Mouse (Mus musculus): ENCODE measurements at regions not wholly inside any gene's neighbourhood (a gene's known extent, or its start where the extent isn't known, plus 50 kb on each side); places are given as distances from the start of the nearest gene placed in this dataset.

DNA sequence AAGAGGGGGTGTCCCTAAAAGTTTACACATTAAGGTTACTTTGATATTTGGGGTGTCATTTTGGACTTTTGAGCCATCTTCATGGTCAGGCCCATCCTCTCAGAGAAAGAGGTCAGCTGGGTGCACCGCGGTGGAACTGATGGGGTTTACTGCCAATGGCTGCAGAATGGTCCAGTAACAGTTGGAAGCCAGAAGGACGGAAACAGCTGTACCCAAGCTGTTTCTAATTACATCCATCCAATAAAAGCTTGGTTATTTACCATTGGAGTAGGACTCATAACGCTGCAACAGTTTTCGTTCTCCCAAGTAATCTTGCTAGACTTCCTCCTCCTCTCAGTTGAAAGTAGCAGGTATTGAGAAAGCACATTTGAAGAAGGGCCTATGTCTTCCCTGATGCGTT, 344.7 kb downstream of the Stim2 start:
- no peaks in the 10 kb centered on the region for H3K27me3 ChIP-seq (ENCODE audit: control insufficient read depth, insufficient read depth, low read length)
- H3K4me1 ChIP-seq (ENCODE audit: control insufficient read depth, insufficient read depth, low read length), result no peaks in the 10 kb centered on the region
- no peaks in the 10 kb centered on the region for H3K36me3 ChIP-seq (ENCODE audit: control insufficient read depth, insufficient read depth, low read length)
- ATAC-seq (replicated peaks; ENCODE audit: insufficient number of reproducible peaks, low FRiP score, low TSS enrichment), result no peak
- H3K9me3 ChIP-seq (replicated peaks; ENCODE audit: control insufficient read depth, low read length), result no peaks in the 10 kb centered on the region
- H3K9ac ChIP-seq (ENCODE audit: low read depth, low read length), result no peak overlapping the region
- H3K4me3 ChIP-seq (ENCODE audit: low read depth, low read length), result no peak overlapping the region
- 76% methylated on average over 6 of the region's 6 CpGs for WGBS (ENCODE audit: insufficient replicate concordance)
- no peak overlapping the region for H3K27ac ChIP-seq (ENCODE audit: low read depth, low read length)
- H3K4me2 ChIP-seq, result no peak overlapping the region

DNA sequence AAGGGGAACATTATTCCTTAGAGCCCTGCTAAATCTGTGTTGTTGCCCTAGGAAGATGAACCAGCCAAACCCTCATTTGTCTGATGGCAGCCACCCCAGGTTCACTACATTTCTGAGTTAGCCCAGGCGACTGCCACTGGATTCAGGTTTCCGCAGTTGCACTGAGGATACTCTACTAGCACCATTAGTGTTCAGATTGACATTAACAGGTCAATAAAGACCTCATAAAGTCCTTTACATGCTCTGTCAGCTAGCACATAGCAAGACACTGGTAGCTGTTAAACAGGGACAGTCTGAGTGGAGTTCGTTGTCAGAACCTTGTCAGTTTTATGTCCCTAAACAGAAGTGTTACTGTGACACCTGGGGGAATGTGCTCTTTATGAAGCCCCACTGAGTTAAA, 345.1 kb downstream of the Stim2 start:
- H3K9ac ChIP-seq (ENCODE audit: low read depth, low read length), result no peak overlapping the region
- H3K27ac ChIP-seq (ENCODE audit: low read depth, low read length), result no peak overlapping the region
- H3K9me3 ChIP-seq (replicated peaks; ENCODE audit: control insufficient read depth, low read length), result no peaks in the 10 kb centered on the region
- no peaks in the 10 kb centered on the region for H3K4me1 ChIP-seq (ENCODE audit: control insufficient read depth, insufficient read depth, low read length)
- no peak overlapping the region for H3K4me2 ChIP-seq
- no peaks in the 10 kb centered on the region for H3K36me3 ChIP-seq (ENCODE audit: control insufficient read depth, insufficient read depth, low read length)
- 84% methylated on average over 3 of the region's 3 CpGs for WGBS (ENCODE audit: insufficient replicate concordance)
- H3K27me3 ChIP-seq (ENCODE audit: control insufficient read depth, insufficient read depth, low read length), result no peaks in the 10 kb centered on the region
- no peak overlapping the region for H3K4me3 ChIP-seq (ENCODE audit: low read depth, low read length)
- ATAC-seq (replicated peaks; ENCODE audit: insufficient number of reproducible peaks, low FRiP score, low TSS enrichment), result no peak

DNA sequence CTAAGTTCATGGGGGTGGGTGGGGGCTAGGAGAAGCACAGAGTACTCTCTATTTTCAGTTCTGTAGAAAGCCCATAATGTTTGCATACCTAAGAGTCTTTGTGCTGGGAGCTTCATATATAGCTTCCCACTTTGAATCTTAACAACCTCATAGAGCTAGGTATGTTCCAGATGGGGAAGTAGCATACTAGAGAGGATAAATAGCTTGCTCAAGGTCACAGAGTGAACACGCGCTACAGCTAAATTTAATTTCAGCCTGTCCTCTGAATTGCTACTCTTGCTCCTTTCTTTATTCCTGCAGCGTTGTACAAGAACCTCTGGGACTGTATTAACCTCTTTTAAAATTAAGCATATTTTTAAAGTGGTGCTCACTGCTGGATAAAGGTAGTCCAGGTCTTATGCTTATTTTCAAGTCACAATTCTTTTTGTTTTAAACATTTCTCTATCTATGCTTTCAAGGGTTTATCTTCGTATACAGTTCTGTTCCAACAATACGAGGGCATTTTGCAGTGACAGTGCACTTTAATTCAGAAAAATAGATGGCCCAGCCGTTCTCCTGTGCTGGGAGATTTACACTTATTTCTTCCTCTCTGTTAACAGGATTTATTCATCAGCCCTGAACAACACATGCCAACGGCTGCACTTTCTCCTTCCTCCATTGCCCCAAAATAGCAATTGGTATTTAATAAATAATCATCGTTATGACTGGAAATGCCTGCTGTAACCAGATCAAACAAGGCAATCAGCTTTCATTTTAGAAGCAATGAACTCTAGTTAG, 350.7 kb downstream of the Stim2 start:
- Histone ChIP-seq H3K9ac (ENCODE audit: low read depth, low read length) (no peak overlapping the region), H3K36me3 (ENCODE audit: control insufficient read depth, insufficient read depth, low read length) (no peaks in the 10 kb centered on the region), H3K4me2 (no peak overlapping the region), H3K4me3 (ENCODE audit: low read depth, low read length) (no peak overlapping the region), H3K27me3 (ENCODE audit: control insufficient read depth, insufficient read depth, low read length) (no peaks in the 10 kb centered on the region), H3K27ac (ENCODE audit: low read depth, low read length) (no peak overlapping the region), H3K4me1 (ENCODE audit: control insufficient read depth, insufficient read depth, low read length) (no peaks in the 10 kb centered on the region), H3K9me3 (replicated peaks; ENCODE audit: control insufficient read depth, low read length) (no peaks in the 10 kb centered on the region)
- ATAC-seq (replicated peaks; ENCODE audit: insufficient number of reproducible peaks, low FRiP score, low TSS enrichment), result no peak
- 72% methylated on average over 8 of the region's 8 CpGs for WGBS (ENCODE audit: insufficient replicate concordance)

DNA sequence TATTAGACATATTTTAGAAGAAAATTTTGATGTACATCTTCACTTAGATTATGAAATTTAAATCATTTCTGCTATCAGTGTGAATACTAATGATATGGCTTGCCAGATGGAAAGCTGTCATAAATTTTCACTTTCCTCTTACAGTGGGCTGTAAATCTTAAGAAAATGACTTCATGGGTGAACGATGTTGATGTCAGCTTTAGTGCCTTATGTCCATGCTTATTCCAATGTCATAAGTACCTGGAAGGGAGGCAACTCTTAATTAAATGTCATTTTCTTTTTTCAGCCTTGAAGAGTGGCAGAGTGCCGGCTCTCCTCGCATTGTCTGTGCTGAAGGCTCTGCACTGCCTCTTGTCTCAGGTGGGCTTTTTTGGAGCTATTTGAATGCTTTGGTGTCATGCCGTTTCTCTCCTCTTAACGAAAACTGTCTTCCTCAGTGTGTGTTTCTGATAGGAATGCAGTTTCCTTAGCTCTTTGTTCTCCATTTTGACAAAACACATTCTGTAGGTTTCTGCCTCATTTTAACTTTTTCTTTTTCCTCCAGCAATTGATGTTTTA, 351.6 kb downstream of the Stim2 start:
- H3K4me1 ChIP-seq (ENCODE audit: control insufficient read depth, insufficient read depth, low read length), result no peaks in the 10 kb centered on the region
- H3K9ac ChIP-seq (ENCODE audit: low read depth, low read length), result no peak overlapping the region
- no peaks in the 10 kb centered on the region for H3K36me3 ChIP-seq (ENCODE audit: control insufficient read depth, insufficient read depth, low read length)
- H3K27me3 ChIP-seq (ENCODE audit: control insufficient read depth, insufficient read depth, low read length), result no peaks in the 10 kb centered on the region
- H3K4me3 ChIP-seq (ENCODE audit: low read depth, low read length), result no peak overlapping the region
- no peak overlapping the region for H3K27ac ChIP-seq (ENCODE audit: low read depth, low read length)
- no peaks in the 10 kb centered on the region for H3K9me3 ChIP-seq (replicated peaks; ENCODE audit: control insufficient read depth, low read length)
- 58% methylated on average over 5 of the region's 5 CpGs for WGBS (ENCODE audit: insufficient replicate concordance)
- ATAC-seq (replicated peaks; ENCODE audit: insufficient number of reproducible peaks, low FRiP score, low TSS enrichment), result no peak
- H3K4me2 ChIP-seq, result no peak overlapping the region

DNA sequence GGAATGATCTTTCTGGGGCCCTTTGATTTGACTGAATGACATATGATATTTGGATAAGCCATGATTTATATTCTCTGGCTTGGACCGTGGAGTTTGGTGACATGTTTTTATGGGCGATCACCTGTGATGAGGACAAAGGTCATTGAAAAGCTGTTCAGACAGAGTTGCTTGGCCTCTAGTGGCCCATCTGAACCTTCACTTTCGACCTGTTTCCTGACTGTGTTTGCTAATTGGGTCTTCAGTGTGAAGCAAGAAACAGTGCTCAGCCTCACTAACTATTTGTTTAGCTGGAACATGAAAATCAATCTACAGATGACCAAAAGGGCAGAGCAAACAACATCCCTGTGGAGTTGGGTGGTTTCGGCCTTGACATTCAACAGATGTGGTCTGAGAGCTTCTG, 357.8 kb downstream of the Stim2 start:
- WGBS (ENCODE audit: insufficient replicate concordance), result 63% methylated on average over 4 of the region's 4 CpGs

DNA sequence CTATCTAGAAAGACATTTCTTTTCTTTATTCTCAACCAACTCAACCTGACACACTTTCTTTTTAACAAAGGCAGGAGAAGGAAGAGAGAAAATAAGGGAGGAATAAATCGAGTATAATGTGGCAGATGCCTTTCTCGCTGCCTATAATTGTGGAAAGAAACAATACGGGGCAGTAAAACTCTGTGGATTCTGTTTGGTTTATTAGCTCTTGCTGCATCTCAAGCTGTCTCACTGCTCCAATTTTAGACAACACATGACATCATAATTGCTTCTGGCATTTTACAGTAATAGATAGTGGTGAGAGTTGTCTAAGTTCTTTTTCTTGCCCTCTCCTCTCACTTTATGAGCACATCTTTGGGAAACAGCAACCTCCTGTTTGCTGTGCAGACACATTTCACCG, 359.2 kb downstream of the Stim2 start:
- 78% methylated on average over 4 of the region's 4 CpGs for WGBS (ENCODE audit: insufficient replicate concordance)
- no peak for ATAC-seq (replicated peaks; ENCODE audit: insufficient number of reproducible peaks, low FRiP score, low TSS enrichment)
- H3K36me3 ChIP-seq (ENCODE audit: control insufficient read depth, insufficient read depth, low read length), result no peaks in the 10 kb centered on the region
- H3K9ac ChIP-seq (ENCODE audit: low read depth, low read length), result no peak overlapping the region
- no peaks in the 10 kb centered on the region for H3K4me1 ChIP-seq (ENCODE audit: control insufficient read depth, insufficient read depth, low read length)
- H3K4me3 ChIP-seq (ENCODE audit: low read depth, low read length), result no peak overlapping the region
- no peaks in the 10 kb centered on the region for H3K9me3 ChIP-seq (replicated peaks; ENCODE audit: control insufficient read depth, low read length)
- no peak overlapping the region for H3K27ac ChIP-seq (ENCODE audit: low read depth, low read length)
- H3K4me2 ChIP-seq, result no peak overlapping the region
- H3K27me3 ChIP-seq (ENCODE audit: control insufficient read depth, insufficient read depth, low read length), result no peaks in the 10 kb centered on the region

More for the DNA sequence above, 357.8 kb downstream of the Stim2 start:
- Histone ChIP-seq H3K4me1 (ENCODE audit: control insufficient read depth, insufficient read depth, low read length) (no peaks in the 10 kb centered on the region), H3K9me3 (replicated peaks; ENCODE audit: control insufficient read depth, low read length) (no peaks in the 10 kb centered on the region), H3K27me3 (ENCODE audit: control insufficient read depth, insufficient read depth, low read length) (no peaks in the 10 kb centered on the region), H3K4me2 (no peak overlapping the region), H3K36me3 (ENCODE audit: control insufficient read depth, insufficient read depth, low read length) (no peaks in the 10 kb centered on the region), H3K4me3 (ENCODE audit: low read depth, low read length) (no peak overlapping the region), H3K9ac (ENCODE audit: low read depth, low read length) (no peak overlapping the region), H3K27ac (ENCODE audit: low read depth, low read length) (no peak overlapping the region)
- no peak for ATAC-seq (replicated peaks; ENCODE audit: insufficient number of reproducible peaks, low FRiP score, low TSS enrichment)

DNA sequence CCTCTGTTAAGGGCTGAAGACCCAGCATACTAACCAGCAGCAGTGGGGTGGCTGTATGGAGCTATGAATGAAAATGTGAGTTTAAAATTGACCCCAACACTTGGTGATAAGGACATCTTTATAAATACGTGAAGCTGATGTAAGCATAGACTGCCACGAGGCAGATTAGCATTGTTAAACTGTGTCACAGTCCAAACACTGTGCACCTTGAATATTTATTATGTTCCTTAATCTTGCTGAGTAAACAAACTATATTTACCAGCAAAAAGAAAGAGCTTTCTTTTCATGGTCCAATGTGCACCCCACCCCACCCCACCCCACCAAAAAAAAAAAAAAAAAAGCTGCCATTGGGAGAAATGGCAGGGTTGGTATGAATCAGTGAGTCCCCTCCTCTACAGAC, 359.9 kb downstream of the Stim2 start:
- no peaks in the 10 kb centered on the region for H3K36me3 ChIP-seq (ENCODE audit: control insufficient read depth, insufficient read depth, low read length)
- H3K4me1 ChIP-seq (ENCODE audit: control insufficient read depth, insufficient read depth, low read length), result no peaks in the 10 kb centered on the region
- no peak overlapping the region for H3K27ac ChIP-seq (ENCODE audit: low read depth, low read length)
- H3K4me2 ChIP-seq, result no peak overlapping the region
- no peak for ATAC-seq (replicated peaks; ENCODE audit: insufficient number of reproducible peaks, low FRiP score, low TSS enrichment)
- no peak overlapping the region for H3K4me3 ChIP-seq (ENCODE audit: low read depth, low read length)
- no peaks in the 10 kb centered on the region for H3K27me3 ChIP-seq (ENCODE audit: control insufficient read depth, insufficient read depth, low read length)
- H3K9ac ChIP-seq (ENCODE audit: low read depth, low read length), result no peak overlapping the region
- H3K9me3 ChIP-seq (replicated peaks; ENCODE audit: control insufficient read depth, low read length), result no peaks in the 10 kb centered on the region
- WGBS (ENCODE audit: insufficient replicate concordance), result 59% methylated on average over 2 of the region's 2 CpGs

All from heart, embryonic 11.5 days (tissue).